Mouse (Mus musculus): ENCODE measurements around the gene Ralgps1.

- TF ChIP-seq CTCF (IDR thresholded peaks at IDR 0.05; ENCODE audit: control insufficient read depth, insufficient read depth, insufficient read length) (no peak), MYOG (IDR thresholded peaks at IDR 0.05; ENCODE audit: control insufficient read depth, extremely low read depth, insufficient read length) (no peak)
Measured at GRCm38 (mm10) chr2:33350921-33351320, 20.4 kb downstream of the Ralgps1 start.
